Mouse (Mus musculus) embryonic facial prominence, embryonic 15.5 days (tissue): Measurements from ENCODE around the gene Ampd3. TPM values are rescaled to one million over a fixed set of nuclear protein-coding genes. Genes with fewer than 3 reads are reported as not detected.

ENCODE experiments used
- ATAC-seq: fragments of 200-750 bp; cut with Nextera tagmentation; 2 replicates; pipeline ENCODE4 v1.8.0; 2017; ENCODE audit warnings: low read depth, moderate TSS enrichment; ENCODE audit not compliant: insufficient number of reproducible peaks, low FRiP score, low TSS enrichment
- H3K27ac ChIP-seq: fragments of 300-500 bp; sonication (generic); replicated peaks from 2 replicates; pipeline ENCODE4 v1.5.1; 2015; ENCODE audit warnings: mild to moderate bottlenecking, inconsistent platforms
- H3K27me3 ChIP-seq: fragments of 300-500 bp; sonication (generic); 2 replicates; pipeline ENCODE4 v1.6.1; 2015; ENCODE audit warnings: inconsistent platforms
- H3K36me3 ChIP-seq: fragments of 300-500 bp; sonication (generic); 2 replicates; pipeline ENCODE4 v1.6.1; 2015; ENCODE audit warnings: mild to moderate bottlenecking, inconsistent platforms
- H3K4me1 ChIP-seq: fragments of 300-500 bp; sonication (generic); 2 replicates; pipeline ENCODE4 v1.6.1; 2015; ENCODE audit warnings: inconsistent platforms
- H3K4me2 ChIP-seq: fragments of 300-500 bp; sonication (generic); replicated peaks from 2 replicates; pipeline ENCODE4 v1.6.1; 2015; ENCODE audit warnings: mild to moderate bottlenecking, inconsistent platforms
- H3K4me3 ChIP-seq: fragments of 300-500 bp; sonication (generic); replicated peaks from 2 replicates; pipeline ENCODE4 v1.5.1; 2015; ENCODE audit warnings: mild to moderate bottlenecking, inconsistent platforms
- H3K9ac ChIP-seq: fragments of 300-500 bp; sonication (generic); 2 replicates; pipeline ENCODE4 v1.6.1; 2015; ENCODE audit warnings: inconsistent platforms
- H3K9me3 ChIP-seq: fragments of 300-500 bp; sonication (generic); replicated peaks from 2 replicates; pipeline ENCODE4 v1.6.1; 2016; ENCODE audit warnings: inconsistent platforms
- whole genome bisulfite sequencing: fragments of 180-500 bp; shearing (Covaris S2); methylation state at CpG from one replicate; pipeline ENCODE4 v1.1.7; 2015; 5-methylcytosine and 5-hydroxymethylcytosine counted together
- polyA plus RNA-seq: library from polyadenylated mRNA; unstranded; fragments of >200 nt; fragmentation: Nextera tagmentation; extraction: Ambion mirVana; gene quantifications from 2 replicates; pipeline ENCODE4 v1.2.1, GENCODE M21; 2015

Gene Ampd3
- polyA plus RNA-seq, 1 experiment from 2014 or later, result 10.6 TPM

GRCm38 (mm10) chr7:110797722-110798409 lies 29.9 kb downstream of the Ampd3 start:
- no peaks in the 10 kb centered on the region for H3K27me3 ChIP-seq
- no peak for ATAC-seq
- H3K4me3 ChIP-seq, result no peak overlapping the region
- no peaks in the 10 kb centered on the region for H3K9me3 ChIP-seq
- H3K4me1 ChIP-seq, result peaks cover 22% of the 10 kb centered on the region; the same call in 1 of the 2 replicates
- no peak overlapping the region for H3K27ac ChIP-seq
- no peak overlapping the region for H3K4me2 ChIP-seq
- no peaks in the 10 kb centered on the region for H3K36me3 ChIP-seq
- no peak overlapping the region for H3K9ac ChIP-seq
- 81% methylated on average over 11 of the region's 11 CpGs for WGBS

- Histone ChIP-seq H3K4me1 (peaks cover 17% of the 10 kb centered on the region; the same call in 1 of the 2 replicates), H3K4me3 (no peak overlapping the region), H3K9ac (no peak overlapping the region), H3K4me2 (no peak overlapping the region), H3K36me3 (no peaks in the 10 kb centered on the region), H3K27ac (no peak overlapping the region), H3K27me3 (no peaks in the 10 kb centered on the region), H3K9me3 (no peaks in the 10 kb centered on the region)
- no peak for ATAC-seq
- 2% methylated on average over 4 of the region's 4 CpGs for WGBS
These were observed 33.0 kb downstream of the Ampd3 start for GRCm38 (mm10) chr7:110801028-110801427.

- Histone ChIP-seq H3K36me3 (no peaks in the 10 kb centered on the region), H3K4me1 (0 out of 2 replicates have a peak, but pooled peaks cover 11% of the 10 kb centered on the region), H3K4me3 (no peak overlapping the region), H3K9ac (no peak overlapping the region), H3K9me3 (no peaks in the 10 kb centered on the region), H3K4me2 (no peak overlapping the region), H3K27ac (no peak overlapping the region), H3K27me3 (no peaks in the 10 kb centered on the region)
- whole genome bisulfite sequencing, result 95% methylated on average over 10 of the region's 10 CpGs
- ATAC-seq, result no peak
These were observed 35.1 kb downstream of the Ampd3 start for GRCm38 (mm10) chr7:110803131-110803530.

GRCm38 (mm10) chr7:110804266-110804665 lies 36.3 kb downstream of the Ampd3 start:
- H3K36me3 ChIP-seq, result no peaks in the 10 kb centered on the region
- peaks cover 9% of the 10 kb centered on the region for H3K4me1 ChIP-seq
- no peak overlapping the region for H3K4me2 ChIP-seq
- no peak overlapping the region for H3K9ac ChIP-seq
- ATAC-seq, result no peak
- no peak overlapping the region for H3K4me3 ChIP-seq
- 61% methylated on average over 3 of the region's 3 CpGs for WGBS
- no peak overlapping the region for H3K27ac ChIP-seq
- no peaks in the 10 kb centered on the region for H3K27me3 ChIP-seq
- no peaks in the 10 kb centered on the region for H3K9me3 ChIP-seq

- 87% methylated on average over 13 of the region's 13 CpGs for WGBS
- ATAC-seq, result no peak
- Histone ChIP-seq H3K4me2 (no peak overlapping the region), H3K4me1 (peaks cover 18% of the 10 kb centered on the region), H3K27me3 (no peaks in the 10 kb centered on the region), H3K27ac (no peak overlapping the region), H3K4me3 (no peak overlapping the region), H3K9ac (no peak overlapping the region), H3K9me3 (no peaks in the 10 kb centered on the region), H3K36me3 (0 out of 2 replicates have a peak, but pooled peaks cover 3% of the 10 kb centered on the region)
These were observed 39.5 kb downstream of the Ampd3 start for GRCm38 (mm10) chr7:110807460-110808030.

- Histone ChIP-seq H3K36me3 (0 out of 2 replicates have a peak, but pooled peaks cover 3% of the 10 kb centered on the region), H3K4me1 (peaks cover 18% of the 10 kb centered on the region), H3K9me3 (no peaks in the 10 kb centered on the region), H3K4me3 (no peak overlapping the region), H3K9ac (no peak overlapping the region), H3K27me3 (no peaks in the 10 kb centered on the region), H3K27ac (peak overlapping the region; percentile 78), H3K4me2 (no peak overlapping the region)
- ATAC-seq, result peak; percentile 73
- 18% methylated on average over 3 of the region's 3 CpGs for WGBS
These were observed 41.0 kb downstream of the Ampd3 start for GRCm38 (mm10) chr7:110808962-110809361.

- no peak overlapping the region for H3K4me3 ChIP-seq
- H3K4me2 ChIP-seq, result no peak overlapping the region
- WGBS, result 85% methylated on average over 18 of the region's 18 CpGs
- H3K9ac ChIP-seq, result no peak overlapping the region
- ATAC-seq, result 0 out of 2 replicates have a peak, but pooled peaks have one; percentile 31
- H3K27me3 ChIP-seq, result no peaks in the 10 kb centered on the region
- 0 out of 2 replicates have a peak, but pooled peaks cover 3% of the 10 kb centered on the region for H3K36me3 ChIP-seq
- H3K27ac ChIP-seq, result peak overlapping the region; percentile 78
- H3K4me1 ChIP-seq, result peaks cover 18% of the 10 kb centered on the region
- no peaks in the 10 kb centered on the region for H3K9me3 ChIP-seq
These were observed 41.9 kb downstream of the Ampd3 start for GRCm38 (mm10) chr7:110809585-110810557.

GRCm38 (mm10) chr7:110810995-110811394 lies 43.0 kb downstream of the Ampd3 start:
- Histone ChIP-seq H3K9me3 (no peaks in the 10 kb centered on the region), H3K27ac (no peak overlapping the region), H3K27me3 (no peaks in the 10 kb centered on the region), H3K4me2 (no peak overlapping the region), H3K4me3 (no peak overlapping the region), H3K9ac (no peak overlapping the region), H3K4me1 (peaks cover 23% of the 10 kb centered on the region), H3K36me3 (0 out of 2 replicates have a peak, but pooled peaks cover 3% of the 10 kb centered on the region)
- no peak for ATAC-seq
- 77% methylated on average over 8 of the region's 8 CpGs for WGBS

GRCm38 (mm10) chr7:110811529-110811928 lies 43.5 kb downstream of the Ampd3 start:
- no peak overlapping the region for H3K27ac ChIP-seq
- no peaks in the 10 kb centered on the region for H3K9me3 ChIP-seq
- ATAC-seq, result no peak
- H3K9ac ChIP-seq, result no peak overlapping the region
- H3K4me3 ChIP-seq, result no peak overlapping the region
- 0 out of 2 replicates have a peak, but pooled peaks cover 3% of the 10 kb centered on the region for H3K36me3 ChIP-seq
- no peak overlapping the region for H3K4me2 ChIP-seq
- H3K27me3 ChIP-seq, result no peaks in the 10 kb centered on the region
- WGBS, result 75% methylated on average over 5 of the region's 5 CpGs
- H3K4me1 ChIP-seq, result peaks cover 24% of the 10 kb centered on the region

GRCm38 (mm10) chr7:110813983-110814382 lies 46.0 kb downstream of the Ampd3 start:
- H3K4me2 ChIP-seq, result no peak overlapping the region
- WGBS, result 92% methylated on average over 1 of the region's 1 CpGs
- peaks cover 17% of the 10 kb centered on the region for H3K4me1 ChIP-seq
- no peaks in the 10 kb centered on the region for H3K27me3 ChIP-seq
- no peak overlapping the region for H3K27ac ChIP-seq
- H3K4me3 ChIP-seq, result no peak overlapping the region
- ATAC-seq, result no peak
- no peaks in the 10 kb centered on the region for H3K9me3 ChIP-seq
- no peak overlapping the region for H3K9ac ChIP-seq
- H3K36me3 ChIP-seq, result 0 out of 2 replicates have a peak, but pooled peaks cover 7% of the 10 kb centered on the region

- peak overlapping the region; percentile 65 for H3K27ac ChIP-seq
These were observed 48.0 kb downstream of the Ampd3 start for GRCm38 (mm10) chr7:110816037-110816436.

More at GRCm38 (mm10) chr7:110816037-110816436, 48.0 kb downstream of the Ampd3 start:
- no peak overlapping the region for H3K4me3 ChIP-seq
- no peak overlapping the region for H3K9ac ChIP-seq
- H3K27me3 ChIP-seq, result no peaks in the 10 kb centered on the region
- H3K4me2 ChIP-seq, result no peak overlapping the region
- no peaks in the 10 kb centered on the region for H3K9me3 ChIP-seq
- peaks cover 7% of the 10 kb centered on the region; the same call in 1 of the 2 replicates for H3K4me1 ChIP-seq
- 0 out of 2 replicates have a peak, but pooled peaks cover 7% of the 10 kb centered on the region for H3K36me3 ChIP-seq
- ATAC-seq, result peak; percentile 57; the same call in 1 of the 2 replicates
- 35% methylated on average over 5 of the region's 5 CpGs for WGBS
